Mouse (Mus musculus) kidney, postnatal 0 days (tissue): ENCODE measurements around the gene Ino80b. TPM values are rescaled to one million over a fixed set of nuclear protein-coding genes. Genes with fewer than 3 reads are reported as not detected.

Experiments
- ATAC-seq: fragments of 200-750 bp; cut with Nextera tagmentation; replicated peaks from 2 replicates; pipeline ENCODE4 v1.8.0; 2017; ENCODE audit warnings: low read depth, moderate number of reproducible peaks, moderate TSS enrichment, moderate library complexity; ENCODE audit not compliant: low FRiP score
- DNase-seq: peaks from one replicate; pipeline ENCODE4 v3.0.0-alpha.2; 2016; ENCODE audit warnings: low spot score
- H3K27ac ChIP-seq: fragments of 300-500 bp; sonication (generic); 2 replicates; pipeline ENCODE4 v1.5.1; 2014; ENCODE audit warnings: mild to moderate bottlenecking
- H3K27me3 ChIP-seq: fragments of 300-500 bp; sonication (generic); 2 replicates; pipeline ENCODE4 v1.6.1; 2014; ENCODE audit warnings: low read length, mixed read lengths; ENCODE audit not compliant: insufficient read depth
- H3K36me3 ChIP-seq: fragments of 300-500 bp; sonication (generic); 2 replicates; pipeline ENCODE4 v1.6.1; 2014; ENCODE audit warnings: low read length, mixed read lengths; ENCODE audit not compliant: insufficient read depth
- H3K4me1 ChIP-seq: fragments of 300-500 bp; sonication (generic); replicated peaks from 2 replicates; pipeline ENCODE4 v1.6.1; 2014; ENCODE audit warnings: antibody characterized with exemption, low read length, mixed read lengths; ENCODE audit not compliant: insufficient read depth
- H3K4me2 ChIP-seq: fragments of 300-500 bp; sonication (generic); 2 replicates; pipeline ENCODE4 v1.6.1; 2014; ENCODE audit warnings: mild to moderate bottlenecking, low read length, moderate library complexity, mixed read lengths
- H3K4me3 ChIP-seq: fragments of 300-500 bp; sonication (generic); replicated peaks from 2 replicates; pipeline ENCODE4 v1.5.1; 2014; ENCODE audit warnings: low read depth, low read length
- H3K9ac ChIP-seq: fragments of 300-500 bp; sonication (generic); 2 replicates; pipeline ENCODE4 v1.6.1; 2014; ENCODE audit warnings: low read depth, low read length
- H3K9me3 ChIP-seq: fragments of 300-500 bp; sonication (generic); replicated peaks from 2 replicates; pipeline ENCODE4 v1.6.1; 2016; ENCODE audit warnings: low read length, inconsistent platforms, mixed read lengths
- CTCF ChIP-seq: IDR thresholded peaks from 2 replicates; pipeline ENCODE4 v1.5.1; 2016; ENCODE audit warnings: antibody characterized with exemption, low read depth, mild to moderate bottlenecking, moderate library complexity
- WGBS: fragments of 180-500 bp; shearing (Covaris S2); extraction: QIAGEN DNeasy Blood & Tissue Kit; methylation state at CpG from one replicate; pipeline ENCODE4 v1.1.7; 2014; 5-methylcytosine and 5-hydroxymethylcytosine counted together
- polyA plus RNA-seq: library from polyadenylated mRNA; unstranded; fragments of >200 nt; fragmentation: Nextera tagmentation; extraction: Ambion mirVana; gene quantifications from 2 replicates; pipeline ENCODE4 v1.2.1, GENCODE M21; 2015

The Ino80b gene
- polyA plus RNA-seq, 1 experiment from 2014 or later = 16.2 TPM

DNA sequence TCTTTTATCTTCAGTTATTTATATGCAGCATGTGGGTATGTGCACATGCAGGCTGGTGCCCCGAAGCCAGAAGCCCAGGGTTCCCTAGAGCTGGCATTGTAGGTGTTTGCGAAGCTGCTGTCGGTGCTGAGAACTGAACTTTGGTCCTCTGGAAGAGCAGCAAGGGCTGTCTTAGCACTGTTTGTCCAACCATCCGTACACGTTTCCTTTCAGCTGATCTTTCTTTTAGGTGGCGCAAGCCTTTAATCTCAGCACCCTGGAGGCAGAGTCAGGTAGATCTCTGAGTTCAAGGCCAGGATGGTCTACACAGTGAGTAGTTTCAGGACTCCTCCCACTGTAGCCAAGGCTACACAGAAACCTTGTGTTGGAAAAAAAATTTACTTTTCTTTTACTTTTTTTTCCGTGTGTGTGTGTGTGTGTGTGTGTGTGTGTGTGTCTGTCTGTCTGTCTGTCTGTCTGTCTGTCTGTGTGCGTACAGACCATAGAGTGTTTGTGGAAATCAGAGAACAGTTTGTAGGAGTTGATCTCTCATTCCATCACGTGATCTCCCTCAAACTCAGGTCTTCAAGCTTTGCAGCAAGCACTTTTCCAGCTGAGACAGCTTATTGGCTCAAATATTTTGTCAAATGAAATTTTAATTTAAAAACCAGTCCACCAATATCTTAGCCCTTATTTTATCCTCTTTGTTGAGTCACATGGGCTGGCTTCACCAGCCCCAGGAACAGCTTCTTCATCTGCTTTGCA is 7.1 kb upstream of the Ino80b start:
- WGBS = 82% methylated on average over 9 of the region's 9 CpGs
- TF ChIP-seq CTCF = no peak
- ATAC-seq (no peak), DNase-seq (no peak)
- Histone ChIP-seq H3K36me3 (no peaks in the 10 kb centered on the region), H3K9me3 (no peaks in the 10 kb centered on the region), H3K4me3 (no peak overlapping the region), H3K4me1 (peaks cover 15% of the 10 kb centered on the region), H3K27me3 (no peaks in the 10 kb centered on the region), H3K9ac (no peak overlapping the region), H3K4me2 (no peak overlapping the region), H3K27ac (peak overlapping the region; percentile 78)

DNA sequence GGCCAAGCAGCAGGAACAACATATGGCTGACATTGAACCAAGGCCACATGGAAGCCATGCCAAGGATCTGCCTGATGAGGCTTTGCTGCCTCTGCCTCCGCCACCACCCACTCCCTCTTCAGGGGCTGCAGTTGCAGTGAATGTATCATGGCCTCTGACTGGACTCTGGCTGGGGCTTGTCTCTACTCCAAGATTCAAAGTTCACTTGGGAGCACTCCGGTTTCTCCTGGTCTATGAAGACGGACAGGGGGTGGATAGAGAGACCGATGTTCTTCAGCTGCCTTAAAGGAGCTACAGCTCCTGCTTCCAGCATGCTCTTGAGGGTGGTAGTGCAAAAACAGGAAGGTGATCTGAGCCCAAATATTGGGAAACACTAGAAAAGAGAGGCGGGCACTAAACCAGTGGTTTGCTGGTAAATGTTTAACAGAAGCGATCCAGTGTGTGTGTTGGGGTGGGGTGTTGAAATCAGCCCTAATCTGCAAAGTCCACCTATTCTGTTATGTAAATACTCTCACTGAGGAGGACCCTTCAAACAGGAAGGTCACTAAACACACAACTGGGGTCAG is 6.3 kb upstream of the Ino80b start:
- TF ChIP-seq CTCF = no peak
- peak overlapping the region; percentile 78 for H3K27ac ChIP-seq
- H3K4me2 ChIP-seq = no peak overlapping the region
- DNase-seq (no peak), ATAC-seq (peak; percentile 72)
- H3K9me3 ChIP-seq = no peaks in the 10 kb centered on the region
- no peak overlapping the region for H3K4me3 ChIP-seq
- H3K4me1 ChIP-seq = peaks cover 15% of the 10 kb centered on the region
- H3K27me3 ChIP-seq = no peaks in the 10 kb centered on the region
- WGBS = 44% methylated on average over 6 of the region's 6 CpGs
- H3K9ac ChIP-seq = peak overlapping the region; percentile 31; the same call in 1 of the 2 replicates
- H3K36me3 ChIP-seq = no peaks in the 10 kb centered on the region

DNA sequence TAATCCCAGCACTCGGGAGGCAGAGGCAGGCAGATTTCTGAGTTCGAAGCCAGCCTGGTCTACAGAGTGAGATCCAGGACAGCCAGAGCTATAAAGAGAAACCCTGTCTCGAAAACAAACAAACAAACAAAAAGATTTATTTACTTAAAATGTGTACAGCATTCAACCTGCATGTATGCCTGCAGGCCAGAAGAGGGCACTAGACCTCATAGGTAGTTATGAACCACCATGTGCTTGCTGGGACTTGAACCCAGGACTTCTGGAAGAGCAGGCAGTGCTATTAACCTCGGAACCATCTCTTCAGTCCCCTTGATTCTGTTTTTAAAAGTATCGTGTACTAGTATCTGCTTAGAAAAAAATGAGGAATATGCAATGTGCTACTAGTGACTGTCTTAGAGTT is 2.2 kb upstream of the Ino80b start:
- no peaks in the 10 kb centered on the region for H3K9me3 ChIP-seq
- H3K36me3 ChIP-seq = no peaks in the 10 kb centered on the region
- peak; percentile 50; the same call in 1 of the 2 replicates for TF ChIP-seq CTCF
- H3K4me3 ChIP-seq = no peak overlapping the region
- ATAC-seq (no peak), DNase-seq (no peak)
- H3K27ac ChIP-seq = no peak overlapping the region
- H3K27me3 ChIP-seq = no peaks in the 10 kb centered on the region
- H3K4me1 ChIP-seq = peaks cover 15% of the 10 kb centered on the region
- no peak overlapping the region for H3K4me2 ChIP-seq
- no peak overlapping the region for H3K9ac ChIP-seq
- WGBS = 96% methylated on average over 5 of the region's 5 CpGs

DNA sequence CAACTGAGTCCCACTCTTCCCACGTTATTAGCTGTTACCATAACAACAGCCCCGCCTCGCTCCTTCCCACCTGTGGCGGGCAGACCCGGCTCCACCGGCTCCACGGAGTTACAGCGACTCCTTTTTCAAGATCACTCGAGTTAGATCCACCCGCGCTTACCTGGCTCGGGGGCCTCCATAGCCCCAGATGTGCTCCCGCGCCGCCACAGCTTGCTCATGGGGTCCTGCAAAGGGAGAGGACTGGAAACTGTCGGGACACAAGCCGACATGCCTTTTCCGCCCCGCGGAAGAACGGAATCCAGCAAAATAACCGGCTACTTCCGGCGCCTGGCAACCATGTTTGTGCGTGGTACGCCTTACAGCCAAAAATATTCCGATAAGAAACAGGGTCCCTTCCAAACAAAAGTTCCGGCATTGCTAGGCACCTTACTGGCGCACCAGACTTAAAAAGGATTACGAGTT is 349 bp downstream of the Ino80b start:
- Histone ChIP-seq H3K9ac (peak overlapping the region; percentile 58), H3K36me3 (no peaks in the 10 kb centered on the region), H3K4me3 (peak overlapping the region; percentile 67), H3K27ac (peak overlapping the region; percentile 47; the same call in 1 of the 2 replicates), H3K27me3 (no peaks in the 10 kb centered on the region), H3K9me3 (no peaks in the 10 kb centered on the region), H3K4me1 (peaks cover 31% of the 10 kb centered on the region), H3K4me2 (peak overlapping the region; percentile 95)
- ATAC-seq = peak; percentile 6; the same call in 1 of the 2 replicates
- under 1% methylated on average over 30 of the region's 30 CpGs for WGBS
- no peak for TF ChIP-seq CTCF
- DNase-seq = peak; percentile 96

DNA sequence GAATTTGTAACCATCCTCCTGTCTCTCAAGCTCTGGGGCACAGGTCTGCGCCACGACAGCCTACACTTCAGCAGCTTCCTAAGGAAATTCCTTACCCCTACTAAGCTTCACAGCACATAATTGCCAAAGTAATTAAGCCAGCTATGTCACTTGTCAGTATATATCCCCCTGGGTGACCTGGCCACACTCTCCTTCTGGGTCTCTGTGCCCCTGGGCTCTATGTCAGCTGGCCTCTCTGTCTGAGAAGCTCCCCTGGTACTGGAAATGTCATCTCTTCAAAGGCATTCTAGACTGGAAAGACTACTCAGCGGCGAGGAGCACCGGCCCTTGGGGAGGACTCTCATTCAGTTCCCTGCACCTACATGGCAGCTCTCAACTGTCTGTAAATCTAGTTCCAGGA is 2.3 kb downstream of the Ino80b start:
- Histone ChIP-seq H3K4me1 (peaks cover 38% of the 10 kb centered on the region), H3K36me3 (0 out of 2 replicates have a peak, but pooled peaks cover 5% of the 10 kb centered on the region), H3K9me3 (no peaks in the 10 kb centered on the region), H3K9ac (no peak overlapping the region), H3K27me3 (no peaks in the 10 kb centered on the region), H3K27ac (no peak overlapping the region), H3K4me3 (no peak overlapping the region), H3K4me2 (no peak overlapping the region)
- no peak for DNase-seq
- TF ChIP-seq CTCF = no peak
- no peak for ATAC-seq
- 83% methylated on average over 5 of the region's 5 CpGs for WGBS

DNA sequence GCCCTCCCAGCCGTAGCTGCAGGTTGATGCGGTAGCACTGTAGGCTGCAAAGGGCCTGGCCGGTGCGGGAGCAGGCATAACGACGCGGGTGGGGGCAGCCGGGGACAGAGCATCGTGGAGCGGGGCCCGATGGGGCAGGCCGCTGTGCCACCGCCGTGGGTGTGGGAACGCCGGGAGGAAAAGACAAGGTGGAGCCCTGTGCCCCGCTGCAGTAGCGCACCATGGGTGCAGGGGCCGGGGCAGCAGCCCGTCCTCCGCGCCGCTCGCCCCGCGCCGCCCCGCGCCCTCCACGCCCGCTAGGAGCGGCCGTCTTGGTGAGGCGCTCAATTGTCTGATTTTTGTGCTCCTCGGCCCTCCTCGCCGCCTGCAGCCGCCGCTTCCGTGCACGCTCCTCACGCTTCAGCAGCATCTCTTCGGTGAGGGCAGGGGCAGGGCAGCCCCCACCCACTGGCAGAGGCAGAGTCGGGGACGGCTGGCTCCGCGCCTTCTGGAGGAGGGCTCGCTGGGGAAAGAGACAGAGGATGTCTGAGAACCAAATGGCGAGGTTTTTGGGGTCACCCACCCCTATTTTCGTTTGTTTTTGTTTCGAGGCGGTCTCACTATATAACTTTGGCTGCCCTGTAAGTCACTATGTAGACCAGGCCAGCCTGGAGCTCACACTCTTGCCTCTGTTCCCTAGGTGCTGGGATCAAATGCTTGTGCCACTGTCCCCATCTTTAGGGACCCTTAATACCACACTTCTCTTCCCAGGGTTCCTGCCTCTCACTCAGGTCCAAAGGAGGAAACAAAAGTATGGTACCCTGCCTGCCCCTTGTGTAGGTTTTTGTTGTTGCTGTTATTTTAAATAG is 3.1 kb downstream of the Ino80b start:
- H3K4me2 ChIP-seq = peak overlapping the region; percentile 80
- H3K4me3 ChIP-seq = peak overlapping the region; percentile 68
- TF ChIP-seq CTCF = no peak
- peak; percentile 1; the same call in 1 of the 2 replicates for ATAC-seq
- peak overlapping the region; percentile 91 for H3K27ac ChIP-seq
- DNase-seq = peak; percentile 45
- H3K27me3 ChIP-seq = no peaks in the 10 kb centered on the region
- peaks cover 38% of the 10 kb centered on the region for H3K4me1 ChIP-seq
- WGBS = under 1% methylated on average over 41 of the region's 52 CpGs
- peak overlapping the region; percentile 67 for H3K9ac ChIP-seq
- 0 out of 2 replicates have a peak, but pooled peaks cover 5% of the 10 kb centered on the region for H3K36me3 ChIP-seq
- no peaks in the 10 kb centered on the region for H3K9me3 ChIP-seq
